Mouse (Mus musculus) midbrain, embryonic 11.5 days (tissue): ENCODE measurements around the gene 4930505A04Rik. TPM values are rescaled to one million over a fixed set of nuclear protein-coding genes. Genes with fewer than 3 reads are reported as not detected.

Source experiments
- ATAC-seq: fragments of 200-750 bp; cut with Nextera tagmentation; 2 replicates; pipeline ENCODE4 v1.8.0; 2017; ENCODE audit warnings: moderate TSS enrichment, moderate library complexity; ENCODE audit not compliant: low FRiP score
- DNase-seq: peaks from one replicate; pipeline ENCODE4 v3.0.0; 2015; ENCODE audit warnings: low spot score; ENCODE audit errors: missing footprints
- H3K27ac ChIP-seq: fragments of 300-500 bp; sonication (generic); 2 replicates; pipeline ENCODE4 v1.5.1; 2014; ENCODE audit warnings: low read depth, low read length
- H3K27me3 ChIP-seq: fragments of 300-500 bp; sonication (generic); 2 replicates; pipeline ENCODE4 v1.6.1; 2014; ENCODE audit warnings: mild to moderate bottlenecking, low read length, moderate library complexity, mixed read lengths; ENCODE audit not compliant: control insufficient read depth, insufficient read depth
- H3K36me3 ChIP-seq: fragments of 300-500 bp; sonication (generic); 2 replicates; pipeline ENCODE4 v1.6.1; 2014; ENCODE audit warnings: mild to moderate bottlenecking, low read length, moderate library complexity, mixed read lengths; ENCODE audit not compliant: control insufficient read depth, insufficient read depth
- H3K4me1 ChIP-seq: fragments of 300-500 bp; sonication (generic); 2 replicates; pipeline ENCODE4 v1.6.1; 2014; ENCODE audit warnings: low read length; ENCODE audit not compliant: control insufficient read depth, insufficient read depth
- H3K4me2 ChIP-seq: fragments of 300-500 bp; sonication (generic); 2 replicates; pipeline ENCODE4 v1.6.1; 2014; ENCODE audit warnings: mild to moderate bottlenecking, moderate library complexity
- H3K4me3 ChIP-seq: fragments of 300-500 bp; sonication (generic); 2 replicates; pipeline ENCODE4 v1.5.1; 2014; ENCODE audit warnings: low read depth, low read length
- H3K9ac ChIP-seq: fragments of 300-500 bp; sonication (generic); 2 replicates; pipeline ENCODE4 v1.6.1; 2014; ENCODE audit warnings: low read length
- H3K9me3 ChIP-seq: fragments of 300-500 bp; sonication (generic); 2 replicates; pipeline ENCODE4 v1.6.1; 2016; ENCODE audit warnings: low read length; ENCODE audit not compliant: control insufficient read depth
- WGBS: fragments of 180-500 bp; shearing (Covaris S2); extraction: QIAGEN DNeasy Blood & Tissue Kit; methylation state at CpG from one replicate; pipeline ENCODE4 v1.1.7; 2014; 5-methylcytosine and 5-hydroxymethylcytosine counted together
- polyA plus RNA-seq: library from polyadenylated mRNA; unstranded; fragments of >200 nt; fragmentation: Nextera tagmentation; extraction: Ambion mirVana; gene quantifications from 2 replicates; pipeline ENCODE4 v1.2.1, GENCODE M21; 2014

4930505A04Rik gene
- polyA plus RNA-seq, result not detected in 2 replicates

DNA sequence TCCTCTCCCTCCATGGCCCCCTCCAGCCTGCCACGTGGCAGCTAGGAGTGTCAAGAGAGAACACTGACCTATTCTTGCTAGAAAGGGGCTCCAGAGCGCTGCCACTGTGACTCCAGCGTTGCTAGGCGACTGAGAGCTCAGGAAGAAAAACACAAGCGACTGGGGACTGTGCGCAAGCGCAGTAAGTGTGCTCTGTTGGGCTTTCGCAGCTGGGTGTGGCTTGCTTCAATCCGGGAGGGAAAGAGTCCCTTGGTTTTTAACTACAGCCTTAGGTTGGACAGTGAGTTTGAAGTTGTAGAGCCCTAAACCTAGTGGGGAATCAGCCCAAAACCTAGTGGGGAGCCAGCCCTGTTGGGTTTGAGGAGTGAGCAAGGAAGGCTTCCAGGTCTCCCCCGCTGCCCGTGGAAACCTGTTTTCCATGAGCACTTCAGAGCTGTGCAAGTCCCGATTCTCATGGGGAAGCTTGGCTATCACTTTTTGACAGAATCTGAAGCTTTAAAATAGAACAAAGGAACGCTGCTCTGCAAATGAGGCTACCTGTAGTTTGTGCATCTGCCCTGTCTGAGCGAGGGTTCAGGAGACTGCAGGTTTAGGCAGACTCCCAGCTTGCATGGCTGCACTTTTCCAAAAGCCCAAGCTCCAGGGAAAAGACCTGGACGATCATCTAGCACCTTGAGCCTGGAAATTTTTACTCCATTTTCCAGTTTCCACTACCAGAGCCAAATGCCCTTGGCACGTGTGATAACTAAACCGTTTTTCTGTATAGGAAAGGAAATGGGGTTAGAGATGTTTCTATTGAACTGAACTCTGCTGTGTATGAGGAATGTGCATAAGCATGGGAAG lies at the start of gene 4930505A04Rik:
Gene 4930505A04Rik (minus strand): TSS at position 77 of the 843 bp plus-strand sequence.
- no peak within 1 kb of the TSS for H3K27ac ChIP-seq

GRCm38 (mm10) chr11:30517133-30517532 lies 45.5 kb upstream of the 4930505A04Rik start:
- H3K27me3 ChIP-seq, result no peaks in the 10 kb centered on the region
- 88% methylated on average over 2 of the region's 2 CpGs for WGBS
- ATAC-seq (no peak), DNase-seq (no peak)
- no peak overlapping the region for H3K9ac ChIP-seq
- no peaks in the 10 kb centered on the region for H3K9me3 ChIP-seq
- no peaks in the 10 kb centered on the region for H3K4me1 ChIP-seq
- no peak overlapping the region for H3K4me2 ChIP-seq
- H3K36me3 ChIP-seq, result no peaks in the 10 kb centered on the region
- H3K4me3 ChIP-seq, result no peak overlapping the region
- H3K27ac ChIP-seq, result no peak overlapping the region

More for the DNA sequence above, at the start of gene 4930505A04Rik:
- Histone ChIP-seq H3K4me3 (peak within 1 kb of the TSS; percentile 37), H3K9ac (peak within 1 kb of the TSS; percentile 70), H3K9me3 (no peaks in the 10 kb centered on the region), H3K27me3 (no peaks in the 10 kb centered on the region), H3K4me1 (no peaks in the 10 kb centered on the region), H3K4me2 (peak within 1 kb of the TSS; percentile 72), H3K36me3 (no peaks in the 10 kb centered on the region)
- ATAC-seq (peak; percentile 99), DNase-seq (peak; percentile 98)
- WGBS, result 10% methylated on average over 17 of the region's 17 CpGs

- WGBS, result 93% methylated on average over 4 of the region's 4 CpGs
- Histone ChIP-seq H3K9ac (no peak overlapping the region), H3K9me3 (no peaks in the 10 kb centered on the region), H3K4me3 (no peak overlapping the region), H3K4me2 (no peak overlapping the region), H3K4me1 (no peaks in the 10 kb centered on the region), H3K27me3 (no peaks in the 10 kb centered on the region), H3K27ac (no peak overlapping the region), H3K36me3 (no peaks in the 10 kb centered on the region)
- no peak for ATAC-seq
- no peak for DNase-seq
Measured at GRCm38 (mm10) chr11:30508178-30508577, 36.6 kb upstream of the 4930505A04Rik start.

GRCm38 (mm10) chr11:30498738-30499355 lies 27.2 kb upstream of the 4930505A04Rik start:
- Histone ChIP-seq H3K4me1 (no peaks in the 10 kb centered on the region), H3K4me2 (no peak overlapping the region), H3K27ac (no peak overlapping the region), H3K9me3 (no peaks in the 10 kb centered on the region), H3K36me3 (no peaks in the 10 kb centered on the region), H3K27me3 (no peaks in the 10 kb centered on the region), H3K9ac (no peak overlapping the region), H3K4me3 (no peak overlapping the region)
- no peak for ATAC-seq
- no peak for DNase-seq
- 78% methylated on average over 3 of the region's 3 CpGs for WGBS

- Histone ChIP-seq H3K4me1 (no peaks in the 10 kb centered on the region), H3K9me3 (no peaks in the 10 kb centered on the region), H3K27ac (no peak overlapping the region), H3K27me3 (no peaks in the 10 kb centered on the region), H3K4me2 (no peak overlapping the region), H3K9ac (no peak overlapping the region), H3K4me3 (no peak overlapping the region), H3K36me3 (no peaks in the 10 kb centered on the region)
- ATAC-seq (no peak), DNase-seq (no peak)
- WGBS, result 56% methylated on average over 2 of the region's 2 CpGs
Measured at GRCm38 (mm10) chr11:30497151-30497550, 25.5 kb upstream of the 4930505A04Rik start.

DNA sequence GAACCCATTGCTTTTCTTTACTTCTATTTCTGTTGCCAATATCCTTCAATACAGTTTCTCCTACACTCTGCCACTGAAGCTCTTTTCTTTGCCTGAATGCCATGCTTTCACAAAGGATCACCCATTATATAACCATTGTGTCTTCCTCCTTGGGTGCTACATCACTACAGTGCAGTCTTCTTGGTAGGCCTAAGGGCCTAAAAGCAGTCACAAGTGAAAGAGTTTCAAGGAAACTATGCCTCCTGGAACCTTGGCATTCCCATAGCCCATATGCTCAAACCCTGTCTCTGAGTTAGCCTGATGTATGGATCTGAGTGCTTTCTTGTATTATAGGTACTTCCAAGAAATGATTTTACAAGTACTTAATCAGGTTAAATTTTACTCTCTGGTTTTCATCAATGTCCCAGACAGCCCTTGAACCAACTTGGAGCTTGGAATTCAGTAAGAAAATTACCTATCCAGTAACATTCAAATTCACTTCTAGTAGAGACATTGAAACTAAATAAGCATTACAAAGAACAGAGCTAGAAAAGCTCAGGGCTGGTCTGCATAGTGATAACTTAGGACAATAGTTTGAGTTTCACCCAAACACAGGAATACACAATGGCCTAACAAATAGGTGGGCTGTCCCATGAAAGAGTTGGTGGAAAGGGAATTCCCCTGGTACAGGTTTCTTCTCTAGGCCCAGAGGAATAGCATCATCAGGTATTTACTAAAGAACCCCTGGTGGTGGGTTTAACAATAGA lies 20.1 kb upstream of the 4930505A04Rik start:
- Histone ChIP-seq H3K4me2 (no peak overlapping the region), H3K4me1 (no peaks in the 10 kb centered on the region), H3K27me3 (no peaks in the 10 kb centered on the region), H3K4me3 (no peak overlapping the region), H3K9ac (no peak overlapping the region), H3K9me3 (no peaks in the 10 kb centered on the region), H3K27ac (no peak overlapping the region), H3K36me3 (no peaks in the 10 kb centered on the region)
- DNase-seq (peak; percentile 69), ATAC-seq (no peak)

- Histone ChIP-seq H3K4me2 (no peak overlapping the region), H3K9me3 (no peaks in the 10 kb centered on the region), H3K27me3 (no peaks in the 10 kb centered on the region), H3K36me3 (no peaks in the 10 kb centered on the region), H3K4me3 (no peak overlapping the region), H3K27ac (no peak overlapping the region), H3K4me1 (no peaks in the 10 kb centered on the region), H3K9ac (no peak overlapping the region)
- ATAC-seq (no peak), DNase-seq (no peak)
- WGBS, result 76% methylated on average over 10 of the region's 10 CpGs
Measured at GRCm38 (mm10) chr11:30488183-30488582, 16.6 kb upstream of the 4930505A04Rik start.

DNA sequence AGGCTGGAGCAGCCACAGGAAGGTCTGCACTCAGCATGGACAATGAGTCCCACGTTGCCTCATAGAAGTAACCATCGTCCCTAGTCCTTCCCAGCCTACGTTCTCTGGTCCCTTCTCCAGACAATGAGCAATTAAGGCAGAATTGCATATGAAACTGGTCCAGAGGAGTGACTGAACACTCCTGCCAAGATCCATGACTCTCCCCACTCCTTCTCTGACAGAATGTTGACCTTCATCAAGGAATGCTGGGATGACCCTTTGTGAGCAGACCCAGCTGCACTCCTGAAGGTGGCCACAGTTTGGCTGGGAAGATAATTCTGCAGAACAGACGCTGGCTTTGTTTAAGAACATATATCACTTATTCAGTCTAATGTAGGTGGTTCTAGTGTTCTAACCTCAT lies 11.7 kb upstream of the 4930505A04Rik start:
- H3K4me3 ChIP-seq, result no peak overlapping the region
- ATAC-seq, result no peak
- 90% methylated on average over 4 of the region's 4 CpGs for WGBS

DNA sequence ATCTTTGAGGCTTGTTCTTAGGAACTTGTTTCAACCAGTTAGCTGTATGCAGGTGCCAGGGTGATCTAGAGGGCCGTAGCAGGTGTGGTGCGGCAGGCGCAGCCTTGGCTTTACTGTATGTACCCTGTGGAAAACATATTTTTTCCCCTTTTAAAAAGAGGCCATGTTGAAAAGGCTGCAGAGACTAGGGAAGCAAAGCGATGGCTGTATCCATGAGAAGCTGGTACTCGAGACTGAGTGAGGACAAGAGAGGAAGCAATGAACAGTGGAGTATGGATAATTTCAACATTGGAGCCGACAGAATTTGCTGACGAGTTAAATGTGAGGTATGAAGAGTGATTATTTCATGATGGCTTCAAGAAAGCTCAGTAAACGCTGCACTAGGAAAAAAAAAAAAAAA lies 440 bp downstream of the 4930505A04Rik start:
- no peak overlapping the region for H3K4me3 ChIP-seq
- H3K27me3 ChIP-seq, result no peaks in the 10 kb centered on the region
- H3K4me2 ChIP-seq, result no peak overlapping the region
- WGBS, result 77% methylated on average over 8 of the region's 8 CpGs
- no peak for DNase-seq
- no peaks in the 10 kb centered on the region for H3K4me1 ChIP-seq
- H3K9me3 ChIP-seq, result no peaks in the 10 kb centered on the region
- H3K9ac ChIP-seq, result peak overlapping the region; percentile 70; the same call in 1 of the 2 replicates
- no peaks in the 10 kb centered on the region for H3K36me3 ChIP-seq
- no peak overlapping the region for H3K27ac ChIP-seq
- ATAC-seq, result peak; percentile 17; the same call in 1 of the 2 replicates

More for the DNA sequence above, 11.7 kb upstream of the 4930505A04Rik start:
- DNase-seq, result peak; percentile 19
- H3K36me3 ChIP-seq, result no peaks in the 10 kb centered on the region
- no peaks in the 10 kb centered on the region for H3K4me1 ChIP-seq
- H3K9me3 ChIP-seq, result no peaks in the 10 kb centered on the region
- no peaks in the 10 kb centered on the region for H3K27me3 ChIP-seq
- H3K4me2 ChIP-seq, result no peak overlapping the region
- no peak overlapping the region for H3K9ac ChIP-seq
- H3K27ac ChIP-seq, result no peak overlapping the region
